Mouse (Mus musculus): Measurements from ENCODE around the gene Myo1d. TPM values are rescaled to one million over a fixed set of nuclear protein-coding genes. Genes with fewer than 3 reads are reported as not detected.

Myo1d gene
- polyA plus RNA-seq, 1 experiment from 2014 or later, result 21.6 TPM

- H3K36me3 ChIP-seq (ENCODE audit: control insufficient read depth, insufficient read depth, low read length), result no peaks in the 10 kb centered on the region
- ATAC-seq (ENCODE audit: low FRiP score, low TSS enrichment) (no peak), DNase-seq (ENCODE audit: low spot score) (no peak)
- no peak overlapping the region for H3K27ac ChIP-seq (replicated peaks)
- no peak overlapping the region for H3K4me2 ChIP-seq (replicated peaks; ENCODE audit: low read depth)
- no peaks in the 10 kb centered on the region for H3K27me3 ChIP-seq (ENCODE audit: control insufficient read depth, insufficient read depth, low read length)
- H3K4me1 ChIP-seq (replicated peaks; ENCODE audit: control insufficient read depth, insufficient read depth), result no peaks in the 10 kb centered on the region; the same call in 1 of the 2 replicates
- no peak overlapping the region for H3K9ac ChIP-seq (ENCODE audit: low read length)
- no peaks in the 10 kb centered on the region for H3K9me3 ChIP-seq (ENCODE audit: control insufficient read depth, low read length)
- 86% methylated on average over 9 of the region's 9 CpGs for WGBS
- no peak overlapping the region for H3K4me3 ChIP-seq (ENCODE audit: low read depth, low read length)
- TF ChIP-seq EP300 (optimal IDR thresholded peaks at IDR 0.05), result no peak
- TF ChIP-seq CTCF (IDR thresholded peaks at IDR 0.05; ENCODE audit: low read depth), result no peak
Measured at GRCm38 (mm10) chr11:80494852-80495251, 285.0 kb downstream of the Myo1d start.

- Histone ChIP-seq H3K4me1 (replicated peaks; ENCODE audit: control insufficient read depth, insufficient read depth) (no peaks in the 10 kb centered on the region; the same call in 1 of the 2 replicates), H3K9me3 (ENCODE audit: control insufficient read depth, low read length) (no peaks in the 10 kb centered on the region), H3K4me3 (ENCODE audit: low read depth, low read length) (no peak overlapping the region), H3K4me2 (replicated peaks; ENCODE audit: low read depth) (no peak overlapping the region), H3K9ac (ENCODE audit: low read length) (no peak overlapping the region), H3K27me3 (ENCODE audit: control insufficient read depth, insufficient read depth, low read length) (no peaks in the 10 kb centered on the region), H3K27ac (replicated peaks) (no peak overlapping the region), H3K36me3 (ENCODE audit: control insufficient read depth, insufficient read depth, low read length) (no peaks in the 10 kb centered on the region)
- 93% methylated on average over 5 of the region's 5 CpGs for WGBS
- ATAC-seq (ENCODE audit: low FRiP score, low TSS enrichment) (no peak), DNase-seq (ENCODE audit: low spot score) (no peak)
- no peak for TF ChIP-seq EP300 (optimal IDR thresholded peaks at IDR 0.05)
- TF ChIP-seq CTCF (IDR thresholded peaks at IDR 0.05; ENCODE audit: low read depth), result no peak
Measured at GRCm38 (mm10) chr11:80493186-80493585, 286.6 kb downstream of the Myo1d start.

- DNase-seq (ENCODE audit: low spot score) (no peak), ATAC-seq (ENCODE audit: low FRiP score, low TSS enrichment) (0 out of 2 replicates have a peak, but pooled peaks have one; percentile 32)
- no peaks in the 10 kb centered on the region; the same call in 1 of the 2 replicates for H3K4me1 ChIP-seq (replicated peaks; ENCODE audit: control insufficient read depth, insufficient read depth)
- H3K27ac ChIP-seq (replicated peaks), result no peak overlapping the region
- H3K9ac ChIP-seq (ENCODE audit: low read length), result no peak overlapping the region
- no peaks in the 10 kb centered on the region for H3K9me3 ChIP-seq (ENCODE audit: control insufficient read depth, low read length)
- no peak overlapping the region for H3K4me2 ChIP-seq (replicated peaks; ENCODE audit: low read depth)
- no peaks in the 10 kb centered on the region for H3K36me3 ChIP-seq (ENCODE audit: control insufficient read depth, insufficient read depth, low read length)
- no peaks in the 10 kb centered on the region for H3K27me3 ChIP-seq (ENCODE audit: control insufficient read depth, insufficient read depth, low read length)
- H3K4me3 ChIP-seq (ENCODE audit: low read depth, low read length), result no peak overlapping the region
- WGBS, result 68% methylated on average over 10 of the region's 10 CpGs
- TF ChIP-seq CTCF (IDR thresholded peaks at IDR 0.05; ENCODE audit: low read depth) (no peak), EP300 (optimal IDR thresholded peaks at IDR 0.05) (no peak)
Measured at GRCm38 (mm10) chr11:80490831-80491230, 289.0 kb downstream of the Myo1d start.

GRCm38 (mm10) chr11:80489882-80490196 is 290.0 kb downstream of the Myo1d start:
- H3K4me1 ChIP-seq (replicated peaks; ENCODE audit: control insufficient read depth, insufficient read depth), result no peaks in the 10 kb centered on the region; the same call in 1 of the 2 replicates
- 46% methylated on average over 5 of the region's 5 CpGs for WGBS
- no peak overlapping the region for H3K9ac ChIP-seq (ENCODE audit: low read length)
- H3K36me3 ChIP-seq (ENCODE audit: control insufficient read depth, insufficient read depth, low read length), result no peaks in the 10 kb centered on the region
- H3K4me3 ChIP-seq (ENCODE audit: low read depth, low read length), result no peak overlapping the region
- H3K4me2 ChIP-seq (replicated peaks; ENCODE audit: low read depth), result no peak overlapping the region
- TF ChIP-seq CTCF (IDR thresholded peaks at IDR 0.05; ENCODE audit: low read depth), result no peak
- no peak for TF ChIP-seq EP300 (optimal IDR thresholded peaks at IDR 0.05)
- DNase-seq (ENCODE audit: low spot score) (no peak), ATAC-seq (ENCODE audit: low FRiP score, low TSS enrichment) (no peak)
- H3K27me3 ChIP-seq (ENCODE audit: control insufficient read depth, insufficient read depth, low read length), result no peaks in the 10 kb centered on the region
- H3K27ac ChIP-seq (replicated peaks), result no peak overlapping the region
- H3K9me3 ChIP-seq (ENCODE audit: control insufficient read depth, low read length), result no peaks in the 10 kb centered on the region

GRCm38 (mm10) chr11:80489172-80489881 is 290.5 kb downstream of the Myo1d start:
- ATAC-seq (ENCODE audit: low FRiP score, low TSS enrichment), result no peak
- Histone ChIP-seq H3K36me3 (ENCODE audit: control insufficient read depth, insufficient read depth, low read length) (no peaks in the 10 kb centered on the region), H3K4me1 (replicated peaks; ENCODE audit: control insufficient read depth, insufficient read depth) (no peaks in the 10 kb centered on the region; the same call in 1 of the 2 replicates), H3K4me3 (ENCODE audit: low read depth, low read length) (no peak overlapping the region), H3K4me2 (replicated peaks; ENCODE audit: low read depth) (no peak overlapping the region), H3K9ac (ENCODE audit: low read length) (no peak overlapping the region), H3K27ac (replicated peaks) (no peak overlapping the region), H3K27me3 (ENCODE audit: control insufficient read depth, insufficient read depth, low read length) (no peaks in the 10 kb centered on the region), H3K9me3 (ENCODE audit: control insufficient read depth, low read length) (no peaks in the 10 kb centered on the region)
- WGBS, result 58% methylated on average over 12 of the region's 12 CpGs
- TF ChIP-seq EP300 (optimal IDR thresholded peaks at IDR 0.05) (no peak), CTCF (IDR thresholded peaks at IDR 0.05; ENCODE audit: low read depth) (no peak)
- no peak for DNase-seq (ENCODE audit: low spot score)

GRCm38 (mm10) chr11:80487904-80488587 is 291.8 kb downstream of the Myo1d start:
- H3K27ac ChIP-seq (replicated peaks), result no peak overlapping the region
- H3K36me3 ChIP-seq (ENCODE audit: control insufficient read depth, insufficient read depth, low read length), result no peaks in the 10 kb centered on the region
- WGBS, result 71% methylated on average over 15 of the region's 15 CpGs
- H3K9ac ChIP-seq (ENCODE audit: low read length), result no peak overlapping the region
- ATAC-seq (ENCODE audit: low FRiP score, low TSS enrichment) (no peak), DNase-seq (ENCODE audit: low spot score) (no peak)
- H3K4me2 ChIP-seq (replicated peaks; ENCODE audit: low read depth), result no peak overlapping the region
- H3K4me1 ChIP-seq (replicated peaks; ENCODE audit: control insufficient read depth, insufficient read depth), result no peaks in the 10 kb centered on the region; the same call in 1 of the 2 replicates
- no peaks in the 10 kb centered on the region for H3K27me3 ChIP-seq (ENCODE audit: control insufficient read depth, insufficient read depth, low read length)
- no peak for TF ChIP-seq CTCF (IDR thresholded peaks at IDR 0.05; ENCODE audit: low read depth)
- TF ChIP-seq EP300 (optimal IDR thresholded peaks at IDR 0.05), result no peak
- no peak overlapping the region for H3K4me3 ChIP-seq (ENCODE audit: low read depth, low read length)
- no peaks in the 10 kb centered on the region for H3K9me3 ChIP-seq (ENCODE audit: control insufficient read depth, low read length)
